Mouse (Mus musculus) hindbrain, embryonic 15.5 days (tissue): Measurements from ENCODE around the gene Nkd1. TPM values are rescaled to one million over a fixed set of nuclear protein-coding genes. Genes with fewer than 3 reads are reported as not detected.

Source experiments
- ATAC-seq: fragments of 200-750 bp; cut with Nextera tagmentation; 2 replicates; pipeline ENCODE4 v1.8.0; 2017; ENCODE audit warnings: low read depth, moderate number of reproducible peaks, moderate TSS enrichment; ENCODE audit not compliant: low FRiP score
- H3K27ac ChIP-seq: fragments of 300-500 bp; sonication (generic); replicated peaks from 2 replicates; pipeline ENCODE4 v1.5.1; 2015; ENCODE audit warnings: mild to moderate bottlenecking, inconsistent platforms
- H3K27me3 ChIP-seq: fragments of 300-500 bp; sonication (generic); 2 replicates; pipeline ENCODE4 v1.6.1; 2015; ENCODE audit warnings: control low read depth, inconsistent platforms
- H3K36me3 ChIP-seq: fragments of 300-500 bp; sonication (generic); 2 replicates; pipeline ENCODE4 v1.6.1; 2015; ENCODE audit warnings: control low read depth, inconsistent platforms
- H3K4me1 ChIP-seq: fragments of 300-500 bp; sonication (generic); replicated peaks from 2 replicates; pipeline ENCODE4 v1.6.1; 2015; ENCODE audit warnings: control low read depth, inconsistent platforms
- H3K4me2 ChIP-seq: fragments of 300-500 bp; sonication (generic); 2 replicates; pipeline ENCODE4 v1.6.1; 2015; ENCODE audit warnings: moderate library complexity, mild to moderate bottlenecking, inconsistent platforms
- H3K4me3 ChIP-seq: fragments of 300-500 bp; sonication (generic); 2 replicates; pipeline ENCODE4 v1.5.1; 2015; ENCODE audit warnings: mild to moderate bottlenecking, inconsistent platforms
- H3K9ac ChIP-seq: fragments of 300-500 bp; sonication (generic); 2 replicates; pipeline ENCODE4 v1.6.1; 2015; ENCODE audit warnings: inconsistent platforms
- H3K9me3 ChIP-seq: fragments of 300-500 bp; sonication (generic); 2 replicates; pipeline ENCODE4 v1.6.1; 2016; ENCODE audit warnings: control low read depth, inconsistent platforms
- WGBS: fragments of 180-500 bp; shearing (Covaris S2); methylation state at CpG from one replicate; pipeline ENCODE4 v1.1.7; 2015; 5-methylcytosine and 5-hydroxymethylcytosine counted together
- polyA plus RNA-seq: library from polyadenylated mRNA; unstranded; fragments of >200 nt; fragmentation: Nextera tagmentation; extraction: Ambion mirVana; gene quantifications from 2 replicates; pipeline ENCODE4 v1.2.1, GENCODE M21; 2015

Gene Nkd1
- polyA plus RNA-seq, 1 experiment from 2014 or later: 67.4 TPM

GRCm38 (mm10) chr8:88579668-88580330, 58.6 kb downstream of the Nkd1 start:
- peaks cover 53% of the 10 kb centered on the region for H3K4me1 ChIP-seq
- no peak overlapping the region for H3K4me2 ChIP-seq
- H3K9ac ChIP-seq: no peak overlapping the region
- no peaks in the 10 kb centered on the region for H3K9me3 ChIP-seq
- WGBS: 59% methylated on average over 18 of the region's 18 CpGs
- H3K27ac ChIP-seq: peak overlapping the region; percentile 42; the same call in 1 of the 2 replicates
- no peaks in the 10 kb centered on the region for H3K27me3 ChIP-seq
- no peaks in the 10 kb centered on the region for H3K36me3 ChIP-seq
- no peak overlapping the region for H3K4me3 ChIP-seq
- ATAC-seq: peak; percentile 40

- 85% methylated on average over 7 of the region's 7 CpGs for WGBS
- no peak for ATAC-seq
Measured at GRCm38 (mm10) chr8:88580785-88581184, 59.6 kb downstream of the Nkd1 start.

GRCm38 (mm10) chr8:88583863-88584262, 62.7 kb downstream of the Nkd1 start:
- no peaks in the 10 kb centered on the region for H3K9me3 ChIP-seq
- H3K4me1 ChIP-seq: peaks cover 25% of the 10 kb centered on the region
- no peak overlapping the region for H3K9ac ChIP-seq
- no peaks in the 10 kb centered on the region for H3K27me3 ChIP-seq
- no peak overlapping the region for H3K27ac ChIP-seq
- ATAC-seq: no peak
- H3K4me3 ChIP-seq: no peak overlapping the region
- no peak overlapping the region for H3K4me2 ChIP-seq
- WGBS: 77% methylated on average over 3 of the region's 3 CpGs
- H3K36me3 ChIP-seq: no peaks in the 10 kb centered on the region

More at GRCm38 (mm10) chr8:88580785-88581184, 59.6 kb downstream of the Nkd1 start:
- no peaks in the 10 kb centered on the region for H3K36me3 ChIP-seq
- H3K4me1 ChIP-seq: peaks cover 46% of the 10 kb centered on the region
- H3K27ac ChIP-seq: no peak overlapping the region
- no peaks in the 10 kb centered on the region for H3K9me3 ChIP-seq
- no peak overlapping the region for H3K4me3 ChIP-seq
- no peaks in the 10 kb centered on the region for H3K27me3 ChIP-seq
- no peak overlapping the region for H3K4me2 ChIP-seq
- no peak overlapping the region for H3K9ac ChIP-seq

GRCm38 (mm10) chr8:88588205-88588889, 67.2 kb downstream of the Nkd1 start:
- Histone ChIP-seq H3K9ac (no peak overlapping the region), H3K27ac (no peak overlapping the region)

GRCm38 (mm10) chr8:88590226-88590625, 69.1 kb downstream of the Nkd1 start:
- 76% methylated on average over 6 of the region's 6 CpGs for WGBS
- ATAC-seq: no peak
- Histone ChIP-seq H3K4me2 (no peak overlapping the region), H3K9ac (no peak overlapping the region), H3K27ac (no peak overlapping the region), H3K4me3 (no peak overlapping the region), H3K36me3 (no peaks in the 10 kb centered on the region), H3K4me1 (peaks cover 3% of the 10 kb centered on the region; the same call in 1 of the 2 replicates), H3K9me3 (no peaks in the 10 kb centered on the region), H3K27me3 (no peaks in the 10 kb centered on the region)

More at GRCm38 (mm10) chr8:88588205-88588889, 67.2 kb downstream of the Nkd1 start:
- ATAC-seq: no peak
- Histone ChIP-seq H3K27me3 (no peaks in the 10 kb centered on the region), H3K4me3 (no peak overlapping the region), H3K36me3 (no peaks in the 10 kb centered on the region), H3K9me3 (no peaks in the 10 kb centered on the region), H3K4me1 (no peaks in the 10 kb centered on the region), H3K4me2 (no peak overlapping the region)
- 86% methylated on average over 8 of the region's 8 CpGs for WGBS

- Histone ChIP-seq H3K27me3 (no peaks in the 10 kb centered on the region), H3K27ac (no peak overlapping the region), H3K36me3 (no peaks in the 10 kb centered on the region), H3K4me3 (no peak overlapping the region), H3K4me2 (no peak overlapping the region), H3K9me3 (no peaks in the 10 kb centered on the region), H3K9ac (no peak overlapping the region), H3K4me1 (peaks cover 8% of the 10 kb centered on the region; the same call in 1 of the 2 replicates)
- no peak for ATAC-seq
- WGBS: 95% methylated on average over 1 of the region's 1 CpGs
Measured at GRCm38 (mm10) chr8:88593947-88594346, 72.8 kb downstream of the Nkd1 start.

GRCm38 (mm10) chr8:88596042-88596441, 74.9 kb downstream of the Nkd1 start:
- Histone ChIP-seq H3K27ac (no peak overlapping the region), H3K36me3 (no peaks in the 10 kb centered on the region), H3K4me3 (no peak overlapping the region), H3K27me3 (no peaks in the 10 kb centered on the region), H3K9ac (no peak overlapping the region), H3K9me3 (no peaks in the 10 kb centered on the region), H3K4me2 (no peak overlapping the region), H3K4me1 (peaks cover 8% of the 10 kb centered on the region; the same call in 1 of the 2 replicates)
- ATAC-seq: no peak
- 71% methylated on average over 12 of the region's 12 CpGs for WGBS

GRCm38 (mm10) chr8:88598578-88598977, 77.4 kb downstream of the Nkd1 start:
- Histone ChIP-seq H3K27me3 (no peaks in the 10 kb centered on the region), H3K4me3 (no peak overlapping the region), H3K4me1 (peaks cover 14% of the 10 kb centered on the region), H3K9ac (no peak overlapping the region), H3K36me3 (no peaks in the 10 kb centered on the region), H3K27ac (no peak overlapping the region), H3K4me2 (no peak overlapping the region), H3K9me3 (no peaks in the 10 kb centered on the region)
- 65% methylated on average over 5 of the region's 5 CpGs for WGBS
- ATAC-seq: no peak

GRCm38 (mm10) chr8:88599491-88599890, 78.3 kb downstream of the Nkd1 start:
- Histone ChIP-seq H3K4me1 (peaks cover 23% of the 10 kb centered on the region), H3K36me3 (no peaks in the 10 kb centered on the region), H3K4me2 (no peak overlapping the region), H3K27me3 (no peaks in the 10 kb centered on the region), H3K9ac (no peak overlapping the region), H3K4me3 (no peak overlapping the region), H3K9me3 (no peaks in the 10 kb centered on the region), H3K27ac (no peak overlapping the region)
- ATAC-seq: no peak
- 85% methylated on average over 7 of the region's 7 CpGs for WGBS

- H3K27ac ChIP-seq: peak overlapping the region; percentile 69
- no peaks in the 10 kb centered on the region for H3K27me3 ChIP-seq
- H3K9me3 ChIP-seq: no peaks in the 10 kb centered on the region
- no peaks in the 10 kb centered on the region for H3K36me3 ChIP-seq
- ATAC-seq: peak; percentile 44
- H3K4me2 ChIP-seq: peak overlapping the region; percentile 77
- WGBS: 4% methylated on average over 10 of the region's 10 CpGs
- H3K4me1 ChIP-seq: peaks cover 29% of the 10 kb centered on the region
- H3K9ac ChIP-seq: peak overlapping the region; percentile 39; the same call in 1 of the 2 replicates
- peak overlapping the region; percentile 37 for H3K4me3 ChIP-seq
Measured at GRCm38 (mm10) chr8:88603446-88603989, 82.4 kb downstream of the Nkd1 start.

- Histone ChIP-seq H3K9me3 (no peaks in the 10 kb centered on the region), H3K36me3 (no peaks in the 10 kb centered on the region), H3K27ac (peak overlapping the region; percentile 69), H3K4me2 (peak overlapping the region; percentile 77), H3K4me3 (peak overlapping the region; percentile 37), H3K9ac (peak overlapping the region; percentile 39; the same call in 1 of the 2 replicates), H3K4me1 (peaks cover 29% of the 10 kb centered on the region), H3K27me3 (0 out of 2 replicates have a peak, but pooled peaks cover 3% of the 10 kb centered on the region)
- peak; percentile 90 for ATAC-seq
- 6% methylated on average over 19 of the region's 20 CpGs for WGBS
Measured at GRCm38 (mm10) chr8:88604065-88605038, 83.2 kb downstream of the Nkd1 start.
